Mouse (Mus musculus) G1E (cell line): ENCODE data around the gene Nlgn1.

ENCODE experiments used
- CTCF ChIP-seq: IDR thresholded peaks from 2 replicates; pipeline ENCODE4 v1.5.1; 2012; ENCODE audit warnings: low read depth, low read length, inconsistent platforms, mixed read lengths
- GATA1 ChIP-seq: IDR thresholded peaks from 2 replicates; pipeline ENCODE4 v1.6.1; 2012; ENCODE audit warnings: borderline replicate concordance, low read length, inconsistent platforms, mixed read lengths
- GATA2 ChIP-seq: IDR thresholded peaks from 2 replicates; pipeline ENCODE4 v1.6.1; 2012; ENCODE audit warnings: low read depth, low read length, inconsistent platforms, borderline replicate concordance
- POLR2AphosphoS5 ChIP-seq: IDR thresholded peaks from 2 replicates; pipeline ENCODE4 v1.6.1; 2012; ENCODE audit warnings: low read depth, low read length, inconsistent platforms; ENCODE audit not compliant: insufficient replicate concordance
- TAL1 ChIP-seq: conservative IDR thresholded peaks from 2 replicates; pipeline ENCODE4 v1.6.1; 2012; ENCODE audit warnings: low read depth, low read length, inconsistent platforms, mixed read lengths

- no peak for TF ChIP-seq CTCF
- no peak for TF ChIP-seq GATA2
- no peak for TF ChIP-seq TAL1
- no peak for TF ChIP-seq GATA1
- TF ChIP-seq POLR2AphosphoS5: no peak
Observed at GRCm38 (mm10) chr3:26330863-26331176, 1.4 kb downstream of the Nlgn1 start.
